Mouse (Mus musculus): Measurements from ENCODE around the gene Gm20696. TPM values are rescaled to one million over a fixed set of nuclear protein-coding genes. Genes with fewer than 3 reads are reported as not detected.

Gene Gm20696
- polyA plus RNA-seq, 1 experiment from 2014 or later, result 2.7 TPM

DNA sequence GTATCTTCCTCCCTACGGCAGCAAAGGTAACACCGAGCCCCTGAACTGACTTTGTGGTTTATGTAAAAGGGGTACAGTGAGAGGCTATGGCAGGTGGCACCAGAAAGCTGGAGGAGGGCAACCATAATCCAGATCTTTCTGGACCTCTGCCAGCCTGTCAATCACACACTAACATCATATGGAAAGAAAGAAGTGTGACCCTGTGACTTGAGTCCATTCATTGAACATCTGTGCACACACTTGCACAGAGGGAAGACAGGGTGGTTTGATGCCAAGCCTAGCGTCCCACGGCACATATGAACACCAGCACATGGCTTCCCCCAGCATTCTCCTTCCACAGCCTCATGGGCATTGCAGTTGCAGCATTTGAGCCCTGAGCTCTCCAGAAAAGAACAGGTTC lies 202.1 kb downstream of the Gm20696 start:
- WGBS, result 78% methylated on average over 4 of the region's 4 CpGs
- ATAC-seq (ENCODE audit: low read depth), result no peak

DNA sequence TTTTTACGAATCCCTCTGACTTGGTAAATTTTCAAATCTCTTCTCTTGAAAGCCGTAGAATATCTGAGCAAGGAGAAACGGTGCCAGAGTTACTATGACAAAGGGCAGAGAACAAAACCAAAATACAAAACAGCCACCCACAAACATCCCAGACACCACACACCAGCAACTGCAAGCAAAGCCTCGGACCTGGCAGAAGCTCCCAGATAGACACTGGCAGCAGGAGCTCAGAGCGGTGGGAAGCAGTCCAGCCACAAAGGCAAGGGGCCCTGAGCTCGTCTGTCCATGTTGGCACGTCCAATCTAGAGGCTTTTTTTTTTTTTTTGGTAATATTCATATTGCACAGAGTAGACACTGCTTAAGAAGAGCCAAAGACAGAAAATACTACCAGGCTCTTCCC lies 202.7 kb downstream of the Gm20696 start:
- Histone ChIP-seq H3K9me3 (no peaks in the 10 kb centered on the region), H3K4me1 (replicated peaks) (peaks cover 15% of the 10 kb centered on the region), H3K27me3 (no peaks in the 10 kb centered on the region), H3K36me3 (no peaks in the 10 kb centered on the region), H3K4me2 (no peak overlapping the region), H3K4me3 (no peak overlapping the region), H3K27ac (replicated peaks) (no peak overlapping the region), H3K9ac (no peak overlapping the region)
- 89% methylated on average over 7 of the region's 7 CpGs for WGBS
- no peak for ATAC-seq (ENCODE audit: low read depth)

More for the DNA sequence above, 202.1 kb downstream of the Gm20696 start:
- no peaks in the 10 kb centered on the region for H3K9me3 ChIP-seq
- H3K4me3 ChIP-seq, result no peak overlapping the region
- no peak overlapping the region for H3K27ac ChIP-seq (replicated peaks)
- H3K36me3 ChIP-seq, result no peaks in the 10 kb centered on the region
- no peak overlapping the region for H3K4me2 ChIP-seq
- H3K4me1 ChIP-seq (replicated peaks), result peaks cover 16% of the 10 kb centered on the region
- no peaks in the 10 kb centered on the region for H3K27me3 ChIP-seq
- no peak overlapping the region for H3K9ac ChIP-seq

DNA sequence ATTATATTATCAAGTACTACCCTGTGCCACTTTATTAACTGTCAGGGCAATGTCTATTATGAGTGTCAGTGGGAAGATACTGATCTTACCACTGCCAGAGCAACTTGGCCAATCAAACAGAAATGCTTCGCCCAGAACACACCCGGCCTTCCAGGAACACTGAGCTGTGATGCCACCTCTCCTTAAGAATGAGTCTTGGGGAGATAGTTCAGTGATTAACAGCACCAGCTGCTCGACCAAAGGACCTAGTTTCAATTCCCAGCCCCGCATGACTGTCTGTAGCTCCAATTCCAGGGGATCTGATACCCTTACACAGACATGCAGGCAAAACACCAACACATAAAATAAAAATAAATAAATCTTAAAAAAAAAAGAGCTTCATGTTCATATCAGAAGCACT lies 207.8 kb downstream of the Gm20696 start:
- Histone ChIP-seq H3K4me3 (no peak overlapping the region), H3K9me3 (no peaks in the 10 kb centered on the region), H3K9ac (no peak overlapping the region), H3K4me1 (replicated peaks) (no peaks in the 10 kb centered on the region), H3K4me2 (no peak overlapping the region), H3K27ac (replicated peaks) (no peak overlapping the region), H3K36me3 (no peaks in the 10 kb centered on the region), H3K27me3 (no peaks in the 10 kb centered on the region)
- 96% methylated on average over 4 of the region's 4 CpGs for WGBS
- ATAC-seq (ENCODE audit: low read depth), result no peak

DNA sequence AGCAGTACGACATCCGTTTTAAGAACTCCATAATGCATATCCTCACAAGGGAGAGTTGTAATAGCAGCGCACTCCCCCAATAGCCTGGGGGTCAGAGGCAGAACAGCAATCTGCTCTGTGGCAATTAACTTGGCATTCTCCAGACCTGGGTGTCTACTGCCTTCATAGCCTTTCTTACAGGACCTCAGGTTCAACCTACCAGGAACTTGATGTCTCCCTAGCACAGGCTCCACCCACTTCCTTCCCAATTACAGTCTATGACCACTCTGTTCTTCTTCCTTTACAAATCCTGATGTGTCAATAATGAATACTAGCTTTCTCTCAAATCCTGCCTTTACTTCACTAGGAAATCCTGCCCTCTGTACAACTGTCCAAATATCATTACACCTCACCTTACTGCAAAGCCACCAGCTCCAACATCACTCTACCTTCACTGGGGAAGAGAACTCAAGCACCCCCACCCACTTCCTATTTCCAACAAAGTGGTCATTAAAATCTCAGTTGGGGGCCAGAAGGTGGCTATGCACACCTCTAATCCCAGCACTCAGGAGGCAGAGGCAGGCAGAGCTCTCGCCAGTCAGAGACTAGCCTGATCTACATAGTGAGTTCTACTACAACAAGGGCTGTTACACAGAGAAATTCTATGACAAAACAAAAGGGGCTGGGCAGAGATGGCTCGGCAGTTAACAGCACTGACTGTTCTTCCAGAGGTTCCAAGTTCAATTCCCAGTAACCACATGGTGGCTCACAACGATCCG lies 212.7 kb downstream of the Gm20696 start:
- Histone ChIP-seq H3K9ac (no peak overlapping the region), H3K9me3 (no peaks in the 10 kb centered on the region), H3K4me3 (no peak overlapping the region), H3K27me3 (no peaks in the 10 kb centered on the region), H3K36me3 (no peaks in the 10 kb centered on the region), H3K27ac (replicated peaks) (no peak overlapping the region), H3K4me1 (replicated peaks) (peaks cover 23% of the 10 kb centered on the region), H3K4me2 (no peak overlapping the region)
- 80% methylated on average over 7 of the region's 7 CpGs for WGBS
- no peak for ATAC-seq (ENCODE audit: low read depth)

DNA sequence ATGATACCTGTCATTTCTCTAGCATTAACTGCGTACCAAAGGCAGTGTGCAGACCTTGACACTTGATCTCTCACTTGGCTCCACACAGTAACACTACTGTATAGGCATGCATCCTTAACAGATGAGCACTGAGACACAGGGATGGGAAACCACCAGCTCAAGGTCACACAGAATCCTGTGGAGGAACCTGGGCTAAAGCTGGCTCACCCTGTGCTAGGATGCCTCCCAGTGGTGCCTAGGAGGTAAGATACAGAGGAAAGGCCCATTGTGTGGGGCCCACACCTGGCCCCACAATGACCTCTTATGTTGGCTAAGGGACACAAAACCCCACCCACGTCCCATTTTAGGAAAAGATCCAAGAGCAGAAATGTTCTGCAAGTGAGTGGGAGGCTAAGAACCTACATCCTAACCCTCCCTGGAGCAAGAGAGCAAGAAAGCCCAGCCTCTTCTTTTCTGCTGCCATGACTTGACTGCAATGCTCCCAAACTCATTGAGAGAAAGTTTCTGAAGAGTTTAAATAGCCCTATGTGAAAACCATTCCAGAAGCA lies 213.9 kb downstream of the Gm20696 start:
- peaks cover 23% of the 10 kb centered on the region for H3K4me1 ChIP-seq (replicated peaks)
- no peak overlapping the region for H3K4me3 ChIP-seq
- no peak overlapping the region for H3K9ac ChIP-seq
- H3K9me3 ChIP-seq, result no peaks in the 10 kb centered on the region
- no peaks in the 10 kb centered on the region for H3K36me3 ChIP-seq
- H3K27me3 ChIP-seq, result no peaks in the 10 kb centered on the region
- ATAC-seq (ENCODE audit: low read depth), result no peak
- no peak overlapping the region for H3K27ac ChIP-seq (replicated peaks)
- WGBS, result 73% methylated on average over 2 of the region's 2 CpGs
- H3K4me2 ChIP-seq, result no peak overlapping the region

DNA sequence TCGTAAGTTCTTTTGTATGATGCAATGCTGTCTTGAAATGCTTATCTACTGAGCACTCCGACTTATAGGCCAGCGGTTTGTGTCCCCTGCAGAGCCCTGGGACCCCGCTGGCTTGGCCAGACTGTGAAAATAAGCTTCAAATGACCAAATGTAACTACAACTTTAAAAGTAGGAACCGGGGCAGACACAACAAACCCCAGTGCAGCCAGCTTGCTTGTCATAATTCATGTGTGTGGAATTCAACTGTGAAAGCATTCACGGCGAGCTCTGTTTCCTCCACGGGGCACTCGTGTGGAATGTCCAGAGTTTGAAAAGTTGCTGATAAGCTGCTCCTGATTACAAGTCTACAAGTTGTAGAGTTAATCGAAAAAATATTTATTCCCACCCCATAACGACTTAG lies 215.1 kb downstream of the Gm20696 start:
- H3K9me3 ChIP-seq, result no peaks in the 10 kb centered on the region
- H3K9ac ChIP-seq, result no peak overlapping the region
- H3K27me3 ChIP-seq, result no peaks in the 10 kb centered on the region
- no peak for ATAC-seq (ENCODE audit: low read depth)
- H3K27ac ChIP-seq (replicated peaks), result no peak overlapping the region
- 45% methylated on average over 11 of the region's 11 CpGs for WGBS
- H3K4me1 ChIP-seq (replicated peaks), result peaks cover 23% of the 10 kb centered on the region
- no peak overlapping the region for H3K4me2 ChIP-seq
- H3K4me3 ChIP-seq, result no peak overlapping the region
- H3K36me3 ChIP-seq, result no peaks in the 10 kb centered on the region

DNA sequence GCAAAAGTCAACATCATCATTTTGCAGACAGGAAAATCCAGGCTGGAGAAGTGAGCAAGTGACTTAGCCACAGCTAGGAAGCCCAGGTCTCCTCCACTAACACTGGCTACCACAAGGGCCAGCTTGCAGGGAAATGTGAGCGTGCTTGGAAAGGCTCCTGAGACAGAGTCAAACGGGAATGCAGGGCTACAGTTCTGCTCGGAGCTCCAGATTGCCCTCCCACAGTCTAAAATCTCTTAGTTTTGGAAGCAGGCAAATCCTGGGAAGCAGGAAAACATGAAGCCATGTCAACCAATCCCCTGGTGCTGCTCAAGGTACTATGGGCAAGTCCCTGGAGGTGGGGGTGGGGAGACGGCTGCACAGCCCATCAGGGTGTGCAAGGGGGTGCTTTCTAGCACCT lies 219.2 kb downstream of the Gm20696 start:
- no peak overlapping the region for H3K9ac ChIP-seq
- H3K4me3 ChIP-seq, result no peak overlapping the region
- 85% methylated on average over 4 of the region's 4 CpGs for WGBS
- H3K4me2 ChIP-seq, result no peak overlapping the region
- no peaks in the 10 kb centered on the region for H3K9me3 ChIP-seq
- H3K27ac ChIP-seq (replicated peaks), result no peak overlapping the region
- no peaks in the 10 kb centered on the region for H3K27me3 ChIP-seq
- no peak for ATAC-seq (ENCODE audit: low read depth)
- peaks cover 32% of the 10 kb centered on the region for H3K4me1 ChIP-seq (replicated peaks)
- no peaks in the 10 kb centered on the region for H3K36me3 ChIP-seq

DNA sequence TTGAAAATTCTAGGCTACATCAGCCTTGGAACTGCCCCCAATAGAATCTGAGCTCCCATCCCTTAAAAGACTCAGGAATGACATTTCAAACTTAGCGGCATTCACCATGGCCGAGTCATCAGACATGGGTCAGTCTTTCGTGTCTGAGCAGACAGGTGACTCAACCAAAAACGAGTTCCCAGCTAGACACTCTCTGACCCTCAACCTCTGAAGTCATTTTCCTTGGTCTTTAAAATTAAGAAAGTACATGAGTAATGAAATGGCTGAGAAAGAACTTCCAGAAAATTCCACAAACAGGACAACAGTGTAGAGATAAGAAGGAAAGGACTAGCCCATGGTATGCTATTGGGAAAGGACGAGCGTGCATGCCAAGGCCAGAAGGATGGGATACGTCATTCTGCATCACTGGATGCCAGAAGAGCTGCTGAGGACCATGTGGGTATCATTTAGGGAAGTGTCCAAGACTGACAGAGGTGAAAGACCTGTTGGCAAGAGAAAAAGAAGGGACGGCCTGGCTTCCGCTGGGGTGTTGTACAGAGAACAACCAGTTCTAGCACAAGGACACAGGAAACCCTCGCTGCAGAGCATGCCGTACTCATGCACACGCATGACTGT lies 219.7 kb downstream of the Gm20696 start:
- 93% methylated on average over 12 of the region's 12 CpGs for WGBS

DNA sequence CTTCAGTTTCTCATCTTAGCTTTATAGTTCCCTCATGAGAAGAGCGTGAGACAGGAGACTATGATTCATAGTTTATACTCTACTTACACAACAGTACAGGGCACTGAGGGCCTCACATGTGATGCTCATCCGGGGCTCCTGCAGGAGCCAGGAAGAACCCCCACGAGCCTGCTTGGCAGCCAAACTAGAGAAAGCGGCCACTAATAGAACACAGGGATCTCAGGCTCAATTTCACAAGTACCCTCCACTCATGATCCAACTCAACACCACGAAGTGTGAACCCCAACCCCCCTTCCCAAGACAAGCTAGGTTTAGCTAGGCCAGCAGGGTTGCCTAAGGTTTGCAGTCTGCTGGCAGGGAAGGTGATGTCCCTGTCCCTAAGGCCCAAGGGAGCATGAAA lies 223.1 kb downstream of the Gm20696 start:
- no peak overlapping the region for H3K4me2 ChIP-seq
- H3K4me3 ChIP-seq, result no peak overlapping the region
- no peak overlapping the region for H3K9ac ChIP-seq
- peaks cover 43% of the 10 kb centered on the region for H3K4me1 ChIP-seq (replicated peaks)
- no peaks in the 10 kb centered on the region for H3K36me3 ChIP-seq
- no peaks in the 10 kb centered on the region for H3K9me3 ChIP-seq
- WGBS, result 68% methylated on average over 5 of the region's 5 CpGs
- no peak overlapping the region for H3K27ac ChIP-seq (replicated peaks)
- no peaks in the 10 kb centered on the region for H3K27me3 ChIP-seq
- ATAC-seq (ENCODE audit: low read depth), result no peak

More for the DNA sequence above, 219.7 kb downstream of the Gm20696 start:
- no peak overlapping the region for H3K4me3 ChIP-seq
- no peak for ATAC-seq (ENCODE audit: low read depth)
- no peaks in the 10 kb centered on the region for H3K27me3 ChIP-seq
- no peak overlapping the region for H3K9ac ChIP-seq
- H3K4me2 ChIP-seq, result no peak overlapping the region
- peaks cover 28% of the 10 kb centered on the region for H3K4me1 ChIP-seq (replicated peaks)
- H3K27ac ChIP-seq (replicated peaks), result no peak overlapping the region
- H3K36me3 ChIP-seq, result no peaks in the 10 kb centered on the region
- no peaks in the 10 kb centered on the region for H3K9me3 ChIP-seq

DNA sequence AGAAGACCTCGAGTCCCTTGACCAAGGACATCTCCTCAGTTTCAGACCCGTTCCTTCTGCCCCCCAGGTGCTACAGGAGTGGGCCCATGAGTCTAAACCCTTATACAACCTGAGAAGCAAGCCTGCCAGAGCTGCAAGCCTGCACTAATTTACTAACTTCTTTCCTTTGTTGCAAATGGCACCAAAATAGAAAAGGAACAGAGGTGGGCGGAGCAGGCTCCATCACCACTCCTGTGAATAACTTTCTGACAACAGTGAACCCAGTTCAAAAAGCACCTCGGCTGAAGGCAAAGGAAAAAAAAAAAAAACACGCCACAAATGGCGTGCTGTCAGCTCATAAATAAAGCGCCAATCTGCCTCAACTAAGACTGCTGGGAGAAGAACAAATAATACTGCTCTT lies 225.5 kb downstream of the Gm20696 start:
- no peaks in the 10 kb centered on the region for H3K27me3 ChIP-seq
- H3K4me1 ChIP-seq (replicated peaks), result peaks cover 50% of the 10 kb centered on the region
- no peaks in the 10 kb centered on the region for H3K9me3 ChIP-seq
- H3K27ac ChIP-seq (replicated peaks), result no peak overlapping the region
- H3K9ac ChIP-seq, result no peak overlapping the region
- H3K36me3 ChIP-seq, result no peaks in the 10 kb centered on the region
- no peak overlapping the region for H3K4me3 ChIP-seq
- WGBS, result 36% methylated on average over 7 of the region's 7 CpGs
- no peak for ATAC-seq (ENCODE audit: low read depth)
- H3K4me2 ChIP-seq, result no peak overlapping the region

DNA sequence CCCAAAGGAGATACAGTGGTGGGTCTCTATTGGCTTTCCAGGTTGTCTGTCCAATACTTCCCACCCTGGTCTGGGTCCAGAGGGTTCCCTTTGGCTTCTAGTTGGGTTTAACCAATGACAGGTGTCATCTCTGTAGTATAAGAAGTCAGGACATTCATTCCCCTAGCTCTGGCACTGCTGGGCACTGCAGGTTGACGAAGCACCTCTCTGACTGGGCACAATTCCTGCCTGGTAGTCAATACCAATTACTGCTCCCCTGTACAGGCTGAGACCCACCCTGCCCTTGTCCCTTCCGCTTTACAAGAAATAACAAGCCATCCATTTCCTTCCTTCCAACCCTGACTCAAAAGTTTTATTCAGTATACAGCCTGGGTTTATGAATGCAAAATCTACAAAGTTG lies 226.0 kb downstream of the Gm20696 start:
- 84% methylated on average over 2 of the region's 2 CpGs for WGBS
- H3K9me3 ChIP-seq, result no peaks in the 10 kb centered on the region
- no peak overlapping the region for H3K9ac ChIP-seq
- H3K27ac ChIP-seq (replicated peaks), result peak overlapping the region; percentile 74; the same call in 1 of the 2 replicates
- H3K4me1 ChIP-seq (replicated peaks), result peaks cover 50% of the 10 kb centered on the region
- no peaks in the 10 kb centered on the region for H3K27me3 ChIP-seq
- no peak overlapping the region for H3K4me2 ChIP-seq
- ATAC-seq (ENCODE audit: low read depth), result no peak
- no peaks in the 10 kb centered on the region for H3K36me3 ChIP-seq
- no peak overlapping the region for H3K4me3 ChIP-seq

DNA sequence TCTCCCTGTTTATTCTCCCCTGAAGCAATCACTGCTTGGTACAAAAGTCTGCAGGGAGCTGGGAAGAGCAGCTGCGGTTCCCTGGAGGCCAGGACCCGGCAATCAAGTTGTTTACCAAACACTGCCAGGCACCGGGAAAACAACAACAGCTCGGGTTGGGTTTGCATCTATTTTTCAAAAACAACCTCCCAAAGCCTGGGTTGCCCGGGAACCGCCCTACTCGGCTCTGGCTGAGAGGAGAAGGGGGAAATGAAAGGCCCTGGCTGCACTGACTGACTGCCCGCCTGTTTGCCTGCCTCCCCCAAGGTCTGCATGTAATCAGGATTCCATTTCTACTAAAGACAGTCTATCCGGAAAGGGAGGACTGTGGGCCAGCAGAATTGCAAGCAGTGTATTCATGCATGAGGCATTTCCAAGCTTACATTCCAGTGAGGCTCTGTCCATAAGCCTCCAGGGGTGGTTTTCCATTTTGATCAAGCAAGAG lies 226.7 kb downstream of the Gm20696 start:
- WGBS, result 4% methylated on average over 9 of the region's 9 CpGs

More for the DNA sequence above, 226.7 kb downstream of the Gm20696 start:
- H3K4me2 ChIP-seq, result peak overlapping the region; percentile 30
- H3K9ac ChIP-seq, result peak overlapping the region; percentile 51
- peak overlapping the region; percentile 74 for H3K27ac ChIP-seq (replicated peaks)
- ATAC-seq (ENCODE audit: low read depth), result peak; percentile 67; the same call in 1 of the 2 replicates
- no peaks in the 10 kb centered on the region for H3K9me3 ChIP-seq
- no peak overlapping the region for H3K4me3 ChIP-seq
- H3K36me3 ChIP-seq, result no peaks in the 10 kb centered on the region
- H3K4me1 ChIP-seq (replicated peaks), result peaks cover 50% of the 10 kb centered on the region
- no peaks in the 10 kb centered on the region for H3K27me3 ChIP-seq
